16 mouse cellular contexts compared by ENCODE assay signal in genomic region chr9:108531496-108531895, GRCm38 (mm10).
"Had no signal": no experiment of that assay in that cellular context is flagged by ENCODE, and none has a peak within 500 bp of the region (broad histone marks: within the 10 kb centered on the region; RNA-seq: fewer than 3 reads in every experiment).

No protein-coding gene starts in this region.

- H3K4me3 ChIP-seq: neural tube, embryonic 13.5 days; neural tube, embryonic 15.5 days; stomach, embryonic 15.5 days had no signal

- H3K9ac ChIP-seq: neural tube, embryonic 13.5 days; neural tube, embryonic 15.5 days; stomach, embryonic 15.5 days had no signal

- H3K27me3 ChIP-seq: neural tube, embryonic 13.5 days; neural tube, embryonic 15.5 days; stomach, embryonic 15.5 days had no signal

- H3K27ac ChIP-seq: neural tube, embryonic 13.5 days; neural tube, embryonic 15.5 days; stomach, embryonic 15.5 days; stomach, postnatal 0 days had no signal

- DNase-seq: retina, postnatal 1 day; right cerebral cortex, adult 18-20 months; right cerebral cortex, postnatal 14 days; right cerebral cortex, postnatal 25 days; right cerebral cortex, postnatal 4 days; spleen, adult 18-20 months; thymus, adult 18-20 months; thymus, adult 2 months; thymus, postnatal 14 days; thymus, postnatal 25 days; thymus, postnatal 36 days; thymus, postnatal 4 days had no signal

- H3K4me2 ChIP-seq: neural tube, embryonic 13.5 days; neural tube, embryonic 15.5 days; stomach, embryonic 15.5 days had no signal

- H3K9me3 ChIP-seq: neural tube, embryonic 13.5 days; neural tube, embryonic 15.5 days; stomach, embryonic 15.5 days had no signal

- H3K4me1 ChIP-seq: neural tube, embryonic 13.5 days; neural tube, embryonic 15.5 days; stomach, embryonic 15.5 days had no signal
